18 mouse cellular contexts compared by ENCODE assay signal in the genomic region with DNA sequence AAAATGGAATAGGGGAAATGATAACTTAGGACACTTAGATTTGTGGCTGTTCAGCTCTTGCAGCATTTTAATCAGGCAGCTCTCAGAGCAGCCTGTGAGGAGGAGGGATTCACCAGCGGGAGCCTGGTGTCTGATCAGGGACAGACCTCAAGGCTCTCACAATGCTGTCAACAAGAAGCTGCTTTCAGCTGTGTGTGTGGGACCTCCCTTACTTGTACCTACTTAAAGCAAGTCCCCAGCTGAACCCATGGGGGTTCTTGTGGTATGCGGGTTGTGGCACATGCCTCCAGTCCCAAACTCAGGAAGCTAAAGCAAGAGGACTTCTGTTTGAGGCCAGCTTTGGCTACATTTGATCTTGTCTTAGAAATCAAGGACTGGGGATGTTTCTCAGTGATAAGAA. TPM values are rescaled to one million over a fixed set of nuclear protein-coding genes. Genes with fewer than 3 reads are reported as not detected.
A peak's percentile ranks its signal among the peaks of the same experiment; 100 is the strongest.
DNase-seq lines count a peak whose midpoint lies in the region; ATAC-seq and TF ChIP-seq lines count a peak whose summit lies in the region.
"Had no signal": no experiment of that assay in that cellular context is flagged by ENCODE, and none has a peak within 500 bp of the region (broad histone marks: within the 10 kb centered on the region; RNA-seq: fewer than 3 reads in every experiment).

No protein-coding gene starts in this region.

- no peaks in the 10 kb centered on the region for H3K27me3 ChIP-seq in thymus, adult 2 months (ENCODE audit: control insufficient read depth, insufficient read depth, low read length)
- no peaks in the 10 kb centered on the region for H3K27me3 ChIP-seq in forebrain, embryonic 13.5 days
- H3K27me3 ChIP-seq: embryonic facial prominence, embryonic 15.5 days; limb, embryonic 15.5 days; neural tube, embryonic 15.5 days; Patski had no signal

- no peaks in the 10 kb centered on the region for H3K9me3 ChIP-seq in forebrain, embryonic 13.5 days (replicated peaks)
- H3K9me3 ChIP-seq: embryonic facial prominence, embryonic 15.5 days; limb, embryonic 15.5 days; neural tube, embryonic 15.5 days had no signal

- DNase-seq in layer of hippocampus, adult 2 months (ENCODE audit: low spot score in 2 of 2): peak; percentile 56 to 66
- no peak for DNase-seq in layer of hippocampus, postnatal 10 days (ENCODE audit: low spot score in 2 of 2)
- peak; percentile 23 for DNase-seq in thymus, postnatal 25 days
- DNase-seq in thymus, adult 2 months: no peak
- peak; percentile 51 to 67 for DNase-seq in layer of hippocampus, adult 8-10 months (ENCODE audit: low spot score in 2 of 2)
- DNase-seq: adrenal gland, postnatal 36 days; cerebellum, adult 9-10 months; embryo, embryonic 11 days; gastrocnemius, postnatal 36 days; lung, postnatal 10 days; spleen, adult 18-20 months had no signal

- no peaks in the 10 kb centered on the region for H3K36me3 ChIP-seq in thymus, adult 2 months (ENCODE audit: control insufficient read depth, insufficient read depth, low read length)
- H3K36me3 ChIP-seq in forebrain, embryonic 13.5 days (ENCODE audit: poor library complexity, severe bottlenecking): no peaks in the 10 kb centered on the region
- H3K36me3 ChIP-seq: embryonic facial prominence, embryonic 15.5 days; limb, embryonic 15.5 days; neural tube, embryonic 15.5 days had no signal

- no peak for ATAC-seq in erythroblast, adult 5-6 weeks (replicated peaks; ENCODE audit: low FRiP score, poor library complexity, severe bottlenecking)
- no peak for ATAC-seq in forebrain, embryonic 13.5 days
- ATAC-seq: Patski had no signal

- no peak overlapping the region for H3K4me3 ChIP-seq in layer of hippocampus, adult 2 months
- no peak overlapping the region for H3K4me3 ChIP-seq in thymus, adult 2 months (ENCODE audit: control insufficient read depth, insufficient read depth, low read length)
- no peak overlapping the region for H3K4me3 ChIP-seq in forebrain, embryonic 13.5 days
- H3K4me3 ChIP-seq: embryonic facial prominence, embryonic 15.5 days; limb, embryonic 15.5 days; neural tube, embryonic 15.5 days had no signal

- no peak for TF ChIP-seq POLR2A in thymus, adult 2 months (IDR thresholded peaks at IDR 0.05; ENCODE audit: control insufficient read depth, extremely low read depth, insufficient read depth, low read length, poor library complexity)

- H3K27ac ChIP-seq in layer of hippocampus, adult 2 months: peak overlapping the region; percentile 85
- no peak overlapping the region for H3K27ac ChIP-seq in thymus, adult 2 months (ENCODE audit: control insufficient read depth, insufficient read depth, low read length)
- no peak overlapping the region for H3K27ac ChIP-seq in forebrain, embryonic 13.5 days
- H3K27ac ChIP-seq: embryonic facial prominence, embryonic 15.5 days; limb, embryonic 15.5 days; neural tube, embryonic 15.5 days had no signal

- H3K4me2 ChIP-seq in forebrain, embryonic 13.5 days: no peak overlapping the region
- H3K4me2 ChIP-seq: embryonic facial prominence, embryonic 15.5 days; heart, embryonic 11.5 days; limb, embryonic 15.5 days; neural tube, embryonic 15.5 days had no signal

- H3K4me1 ChIP-seq in thymus, adult 2 months (replicated peaks; ENCODE audit: control insufficient read depth, insufficient read depth, low read length): peaks cover 15% of the 10 kb centered on the region
- H3K4me1 ChIP-seq in forebrain, embryonic 13.5 days: no peaks in the 10 kb centered on the region
- H3K4me1 ChIP-seq: embryonic facial prominence, embryonic 15.5 days; limb, embryonic 15.5 days; neural tube, embryonic 15.5 days had no signal

- no peak for TF ChIP-seq CTCF in layer of hippocampus, adult 2 months (conservative IDR thresholded peaks at IDR 0.05)
- TF ChIP-seq CTCF in thymus, adult 2 months (IDR thresholded peaks at IDR 0.05; ENCODE audit: borderline replicate concordance, control insufficient read depth, extremely low read depth, insufficient read depth, low read length, poor library complexity): no peak

- no peak overlapping the region for H3K9ac ChIP-seq in forebrain, embryonic 13.5 days
- H3K9ac ChIP-seq: embryonic facial prominence, embryonic 15.5 days; limb, embryonic 15.5 days; neural tube, embryonic 15.5 days had no signal

- 15% methylated on average over 2 of the region's 2 CpGs for WGBS in thymus, adult 2 months
- WGBS in forebrain, embryonic 13.5 days: 64% methylated on average over 2 of the region's 2 CpGs

RNA-seq across cellular contexts. Expression of gene Iqgap2, which starts 50.9 kb away (rescaled TPM):
- total RNA-seq in layer of hippocampus, adult 2 months (2021): 10 to 100 TPM; 95.2 to 97.7 TPM
- total RNA-seq in layer of hippocampus, postnatal 10 days (2021): 10 to 100 TPM; 29.0 to 31.0 TPM
- polyA plus RNA-seq in thymus, adult 2 months (2012; rRNA removed): 4.4 and 5.4 TPM in 2 replicates
- total RNA-seq in layer of hippocampus, adult 8-10 months (2022): 10 to 100 TPM; 60.5 to 80.9 (median 72.5) TPM
- total RNA-seq in erythroblast, adult 5-6 weeks (2015; ENCODE audit: low replicate concordance): 16.9 and 22.2 TPM in 2 replicates
- total RNA-seq in erythroblast, adult 5-6 weeks (2017; ENCODE audit: low replicate concordance): 36.8 and 41.5 TPM in 2 replicates
- polyA plus RNA-seq in forebrain, embryonic 13.5 days (2015; fragmentation: Nextera tagmentation; extraction: Ambion mirVana): 9.1 and 9.9 TPM in 2 replicates

Comparison
In these comparisons a context has a peak if more than half of its experiments do, and no peak if none do; other contexts are left out.
1. DNase-seq: peak in layer of hippocampus, adult 2 months (2 of 2), thymus, postnatal 25 days (single experiment) and layer of hippocampus, adult 8-10 months (2 of 2); none in layer of hippocampus, postnatal 10 days (0 of 2) and thymus, adult 2 months (single experiment).